Mouse (Mus musculus): ENCODE results near the gene Tnrc6b. TPM values are rescaled to one million over a fixed set of nuclear protein-coding genes. Genes with fewer than 3 reads are reported as not detected.

Gene Tnrc6b
- polyA plus RNA-seq, 1 experiment from 2014 or later: 37.7 TPM

DNA sequence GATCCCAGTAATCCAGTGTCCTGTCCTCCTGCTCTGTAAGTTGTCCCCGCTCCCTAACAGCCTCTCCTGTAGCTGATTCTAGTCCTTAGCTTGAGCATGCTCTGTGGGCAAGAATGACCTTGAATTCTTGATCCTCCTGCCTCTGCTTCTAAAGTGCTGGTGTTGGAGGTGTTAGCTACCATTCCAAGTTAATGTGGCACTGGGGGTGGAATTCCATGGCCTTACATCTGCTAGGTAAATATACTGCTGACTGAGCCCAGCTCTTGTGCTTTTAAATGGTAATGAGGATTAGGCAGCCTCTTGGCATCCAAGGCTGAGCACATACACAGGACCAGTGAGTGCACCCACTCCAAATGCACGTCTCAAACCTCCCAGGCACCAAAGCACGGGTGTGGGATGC, 243.7 kb downstream of the Tnrc6b start:
- 86% methylated on average over 3 of the region's 3 CpGs for WGBS
- Histone ChIP-seq H3K4me1 (peaks cover 5% of the 10 kb centered on the region), H3K9me3 (no peaks in the 10 kb centered on the region), H3K4me2 (replicated peaks) (no peak overlapping the region), H3K4me3 (no peak overlapping the region), H3K27me3 (no peaks in the 10 kb centered on the region), H3K27ac (no peak overlapping the region), H3K9ac (no peak overlapping the region), H3K36me3 (peaks cover 77% of the 10 kb centered on the region)
- no peak for ATAC-seq (ENCODE audit: insufficient number of reproducible peaks, insufficient read depth, low FRiP score, low TSS enrichment)

DNA sequence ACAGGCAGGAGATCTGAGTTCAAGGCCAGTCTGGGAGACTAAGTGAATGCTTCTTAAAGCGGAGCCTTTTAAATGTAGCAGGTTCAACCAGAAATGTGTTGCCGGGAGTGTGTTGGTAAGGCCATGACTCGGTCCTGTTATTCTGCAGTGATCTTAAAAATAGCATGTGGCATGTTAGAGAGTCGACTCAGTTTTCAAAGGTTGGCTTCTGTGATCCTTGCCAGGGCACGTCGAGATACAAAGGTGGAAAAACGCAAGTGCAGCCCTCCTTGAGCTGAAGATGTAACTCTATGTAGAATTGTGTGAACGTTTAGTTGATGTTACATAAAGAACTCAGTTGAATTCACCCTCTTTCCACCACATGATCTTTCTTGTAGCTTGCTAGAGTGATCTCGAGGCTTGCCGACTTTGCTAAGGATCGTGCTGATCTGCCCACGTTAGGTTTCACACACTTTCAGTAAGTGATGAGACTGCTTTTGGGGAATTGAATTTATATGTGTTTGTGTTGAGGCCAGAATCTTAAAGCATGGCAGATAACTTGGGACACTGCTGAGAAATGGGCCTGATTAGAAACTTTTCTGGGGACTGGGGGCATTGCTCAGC, 244.8 kb downstream of the Tnrc6b start:
- WGBS: 93% methylated on average over 12 of the region's 12 CpGs
- ATAC-seq (ENCODE audit: insufficient number of reproducible peaks, insufficient read depth, low FRiP score, low TSS enrichment): no peak
- Histone ChIP-seq H3K9ac (no peak overlapping the region), H3K27me3 (no peaks in the 10 kb centered on the region), H3K36me3 (peaks cover 83% of the 10 kb centered on the region), H3K4me3 (no peak overlapping the region), H3K9me3 (no peaks in the 10 kb centered on the region), H3K27ac (no peak overlapping the region), H3K4me2 (replicated peaks) (no peak overlapping the region), H3K4me1 (no peaks in the 10 kb centered on the region)

DNA sequence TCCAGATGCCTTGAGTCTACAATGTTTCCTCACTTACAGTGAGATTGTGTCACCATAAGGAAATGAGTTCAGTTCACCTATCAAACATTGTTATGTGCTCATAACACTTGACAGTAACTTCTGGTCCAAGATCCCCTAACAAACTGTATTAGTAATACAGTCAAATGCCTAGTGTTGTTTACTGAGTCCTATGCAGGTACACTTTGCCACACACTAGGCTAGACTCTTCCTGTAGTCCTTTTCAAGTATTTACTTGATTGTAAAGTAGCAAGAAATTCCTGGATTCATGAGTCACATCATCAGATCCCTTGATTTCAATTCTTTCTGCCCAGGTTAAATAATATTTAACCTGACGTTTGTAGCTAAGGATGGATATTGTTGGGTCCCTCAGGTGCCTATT, 258.3 kb downstream of the Tnrc6b start:
- 83% methylated on average over 1 of the region's 1 CpGs for WGBS
- no peaks in the 10 kb centered on the region for H3K9me3 ChIP-seq
- no peak overlapping the region for H3K4me2 ChIP-seq (replicated peaks)
- H3K36me3 ChIP-seq: peaks cover 53% of the 10 kb centered on the region
- no peak overlapping the region for H3K27ac ChIP-seq
- no peaks in the 10 kb centered on the region for H3K27me3 ChIP-seq
- no peak overlapping the region for H3K4me3 ChIP-seq
- no peak for ATAC-seq (ENCODE audit: insufficient number of reproducible peaks, insufficient read depth, low FRiP score, low TSS enrichment)
- no peak overlapping the region for H3K9ac ChIP-seq
- no peaks in the 10 kb centered on the region for H3K4me1 ChIP-seq

DNA sequence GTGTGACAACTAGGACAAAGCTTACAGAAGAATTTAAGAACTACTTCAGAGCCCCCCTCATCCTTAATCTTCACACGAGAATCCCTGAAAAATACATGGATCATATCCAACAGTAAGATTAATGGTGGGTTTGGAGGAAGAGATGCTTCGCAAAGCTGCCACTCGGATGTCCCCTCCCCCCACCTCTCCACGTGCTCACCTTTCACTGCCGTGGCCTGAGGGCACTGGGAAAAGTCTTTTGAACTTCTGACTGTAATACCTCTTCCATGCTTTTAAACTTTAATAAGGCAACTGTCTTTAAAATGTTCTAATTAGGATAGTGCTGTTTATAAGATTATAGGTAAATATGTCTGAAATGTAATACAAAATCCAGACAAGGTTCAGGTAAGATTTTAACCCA, 263.2 kb downstream of the Tnrc6b start:
- Histone ChIP-seq H3K4me1 (no peaks in the 10 kb centered on the region), H3K27ac (no peak overlapping the region), H3K27me3 (no peaks in the 10 kb centered on the region), H3K9ac (no peak overlapping the region), H3K4me3 (no peak overlapping the region), H3K36me3 (peaks cover 11% of the 10 kb centered on the region), H3K4me2 (replicated peaks) (no peak overlapping the region), H3K9me3 (no peaks in the 10 kb centered on the region)
- WGBS: 32% methylated on average over 5 of the region's 5 CpGs
- no peak for ATAC-seq (ENCODE audit: insufficient number of reproducible peaks, insufficient read depth, low FRiP score, low TSS enrichment)

DNA sequence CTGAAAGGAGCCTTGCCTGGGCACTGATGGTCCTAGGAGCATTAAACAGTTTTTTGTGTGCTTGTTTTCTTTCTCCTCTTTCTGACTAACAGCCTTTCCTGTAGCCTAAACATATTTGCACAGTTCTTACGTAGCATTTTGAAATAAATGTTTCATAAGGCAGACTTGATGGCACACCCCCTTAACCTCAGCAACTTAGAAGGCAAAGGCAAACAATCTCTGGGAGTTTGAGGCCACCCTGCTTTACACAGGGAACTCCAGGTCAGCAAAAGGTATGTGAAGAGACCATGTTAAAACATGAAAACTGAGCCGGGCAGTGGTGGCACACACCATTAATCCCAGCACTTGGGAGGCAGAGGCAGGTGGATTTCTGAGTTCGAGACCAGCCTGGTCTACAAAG, 264.6 kb downstream of the Tnrc6b start:
- WGBS: 95% methylated on average over 3 of the region's 3 CpGs
- H3K4me1 ChIP-seq: no peaks in the 10 kb centered on the region
- no peak for ATAC-seq (ENCODE audit: insufficient number of reproducible peaks, insufficient read depth, low FRiP score, low TSS enrichment)

DNA sequence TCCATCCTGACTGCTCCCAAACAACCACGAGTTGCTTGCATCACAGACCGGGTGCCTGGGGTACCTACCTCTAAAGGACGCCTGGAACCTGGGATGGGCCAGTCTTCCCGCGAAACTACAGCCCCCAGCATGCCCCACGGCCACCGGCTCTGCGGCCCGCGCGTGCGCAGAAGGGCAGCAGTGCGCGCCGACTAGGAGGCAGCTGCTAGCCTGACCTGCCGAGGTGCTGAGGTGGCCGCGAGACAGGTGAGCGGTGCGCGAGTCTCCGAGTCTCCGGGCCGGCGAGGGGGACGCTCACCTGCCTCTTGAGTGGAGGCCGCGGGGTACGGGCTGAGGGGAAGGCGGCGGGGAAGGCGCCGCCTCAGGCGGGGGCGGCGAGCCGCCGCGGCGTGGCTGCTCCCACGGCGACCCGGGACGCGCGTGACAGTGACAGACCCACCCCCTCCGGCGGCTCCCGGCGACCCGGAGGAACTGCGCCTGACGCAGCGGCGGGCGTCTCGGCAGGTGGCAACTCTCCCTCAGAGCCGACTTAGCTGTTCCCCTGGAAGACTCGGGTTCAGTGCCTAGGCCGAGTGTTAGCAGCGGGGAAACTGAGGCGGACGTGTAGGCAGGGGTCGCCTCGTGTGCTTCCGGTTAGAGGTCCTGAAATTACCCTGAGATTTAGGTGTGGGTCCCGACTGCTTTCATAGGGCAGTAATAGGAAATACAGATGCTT, 266.7 kb downstream of the Tnrc6b start, which contains the start of gene Sgsm3:
Sgsm3 (plus strand) TSS at position 146 of the 715 bp plus-strand sequence.
- no peaks in the 10 kb centered on the region for H3K27me3 ChIP-seq
- H3K27ac ChIP-seq: no peak within 1 kb of the TSS
- peak; percentile 88 for ATAC-seq (ENCODE audit: insufficient number of reproducible peaks, insufficient read depth, low FRiP score, low TSS enrichment)
- peak within 1 kb of the TSS; percentile 66 for H3K9ac ChIP-seq
- WGBS: under 1% methylated on average over 57 of the region's 67 CpGs
- H3K36me3 ChIP-seq: no peaks in the 10 kb centered on the region
- H3K9me3 ChIP-seq: no peaks in the 10 kb centered on the region
- H3K4me2 ChIP-seq (replicated peaks): peak within 1 kb of the TSS; percentile 91
- H3K4me3 ChIP-seq: peak within 1 kb of the TSS; percentile 78
- no peaks in the 10 kb centered on the region for H3K4me1 ChIP-seq

More for the DNA sequence above, 264.6 kb downstream of the Tnrc6b start:
- no peak overlapping the region for H3K4me3 ChIP-seq
- H3K9ac ChIP-seq: no peak overlapping the region
- no peak overlapping the region for H3K27ac ChIP-seq
- H3K9me3 ChIP-seq: no peaks in the 10 kb centered on the region
- no peaks in the 10 kb centered on the region for H3K27me3 ChIP-seq
- no peak overlapping the region for H3K4me2 ChIP-seq (replicated peaks)
- no peaks in the 10 kb centered on the region for H3K36me3 ChIP-seq

DNA sequence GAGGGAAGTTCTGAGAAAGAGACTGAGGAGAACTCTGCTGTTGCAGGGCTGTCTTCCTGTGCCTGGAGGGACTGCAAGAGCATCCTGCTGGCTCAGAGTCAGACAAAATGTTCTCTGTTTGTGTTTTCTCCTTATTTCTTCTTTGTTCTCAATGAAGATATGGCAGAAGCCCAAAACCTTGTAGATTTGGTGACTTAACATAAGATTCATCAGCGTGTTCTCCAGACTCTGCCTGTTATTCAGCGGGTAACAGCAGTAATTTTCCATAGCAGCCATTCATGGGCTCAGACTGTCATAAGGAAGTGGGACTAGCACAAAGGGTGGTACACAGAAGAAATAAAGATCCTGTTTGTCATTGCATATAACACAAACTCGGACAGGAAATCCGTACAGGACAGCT, 268.5 kb downstream of the Tnrc6b start:
- Histone ChIP-seq H3K9ac (no peak overlapping the region), H3K9me3 (no peaks in the 10 kb centered on the region), H3K4me3 (no peak overlapping the region), H3K36me3 (no peaks in the 10 kb centered on the region), H3K4me2 (replicated peaks) (no peak overlapping the region), H3K27ac (no peak overlapping the region), H3K4me1 (no peaks in the 10 kb centered on the region), H3K27me3 (no peaks in the 10 kb centered on the region)
- 67% methylated on average over 4 of the region's 4 CpGs for WGBS
- no peak for ATAC-seq (ENCODE audit: insufficient number of reproducible peaks, insufficient read depth, low FRiP score, low TSS enrichment)

DNA sequence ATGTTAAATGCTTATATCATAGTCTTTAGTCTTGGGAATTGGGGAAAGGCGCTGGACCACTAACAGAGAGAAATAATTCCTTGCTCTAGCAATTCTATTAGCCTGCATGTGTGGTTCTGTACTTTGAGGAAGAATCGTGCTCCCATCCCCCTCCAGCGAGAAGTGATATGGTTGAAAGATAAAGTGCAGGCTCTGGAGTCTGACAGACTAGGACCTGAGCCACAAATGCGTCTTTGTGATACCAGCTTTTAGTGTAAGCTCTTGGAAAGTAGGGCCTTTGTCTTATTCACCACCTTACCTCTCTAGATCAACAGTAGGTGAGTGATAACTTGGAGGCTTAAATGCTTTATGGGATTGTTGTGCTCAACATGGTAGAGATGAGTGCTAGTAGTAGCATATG, 270.1 kb downstream of the Tnrc6b start:
- Histone ChIP-seq H3K4me3 (no peak overlapping the region), H3K9ac (no peak overlapping the region), H3K9me3 (no peaks in the 10 kb centered on the region), H3K4me1 (no peaks in the 10 kb centered on the region), H3K27me3 (no peaks in the 10 kb centered on the region), H3K27ac (no peak overlapping the region), H3K4me2 (replicated peaks) (no peak overlapping the region), H3K36me3 (no peaks in the 10 kb centered on the region)
- ATAC-seq (ENCODE audit: insufficient number of reproducible peaks, insufficient read depth, low FRiP score, low TSS enrichment): no peak
- WGBS: 85% methylated on average over 4 of the region's 4 CpGs

DNA sequence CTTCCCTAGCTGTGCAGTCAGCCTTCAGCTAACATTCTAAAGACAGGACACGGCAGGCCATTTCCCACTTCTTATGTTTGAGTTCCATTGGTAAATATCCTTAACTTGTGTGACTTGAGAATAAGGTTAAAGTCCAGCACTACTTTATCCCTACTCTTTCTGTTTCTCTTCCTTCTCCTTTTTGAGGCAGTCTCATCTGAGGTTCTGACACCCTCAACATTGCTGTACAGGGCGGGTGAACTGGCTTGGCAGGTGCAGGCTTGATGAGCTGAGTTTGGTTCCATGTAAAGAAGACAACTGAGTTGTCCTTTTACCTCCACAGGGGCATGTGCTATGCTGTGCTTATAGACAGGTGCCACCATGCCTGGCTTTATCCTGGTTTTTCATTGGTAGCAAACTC, 272.2 kb downstream of the Tnrc6b start:
- no peak for ATAC-seq (ENCODE audit: insufficient number of reproducible peaks, insufficient read depth, low FRiP score, low TSS enrichment)
- Histone ChIP-seq H3K4me1 (no peaks in the 10 kb centered on the region), H3K36me3 (no peaks in the 10 kb centered on the region), H3K4me2 (replicated peaks) (no peak overlapping the region), H3K27ac (no peak overlapping the region), H3K9ac (no peak overlapping the region), H3K9me3 (no peaks in the 10 kb centered on the region), H3K4me3 (no peak overlapping the region), H3K27me3 (no peaks in the 10 kb centered on the region)
- WGBS: 79% methylated on average over 2 of the region's 2 CpGs

DNA sequence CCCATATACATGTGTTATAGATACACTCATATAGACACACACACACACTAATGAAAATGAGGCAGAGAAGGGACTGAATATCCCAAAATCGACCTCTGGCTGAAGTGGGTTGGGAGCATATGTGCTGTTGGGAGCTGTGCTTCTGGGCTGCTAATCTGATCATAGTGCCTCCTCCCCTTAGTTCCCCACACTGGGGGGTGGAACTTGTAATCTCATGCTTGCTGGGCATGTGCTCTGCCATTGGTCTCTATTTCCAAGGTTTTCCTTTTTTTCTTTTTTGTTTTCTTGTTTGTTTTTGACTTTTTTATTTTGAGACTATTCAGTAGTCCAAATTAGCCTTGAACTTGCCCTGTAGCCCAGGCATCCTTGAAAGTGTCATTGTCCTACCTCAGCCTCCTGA, 277.2 kb downstream of the Tnrc6b start:
- no peak for ATAC-seq (ENCODE audit: insufficient number of reproducible peaks, insufficient read depth, low FRiP score, low TSS enrichment)
- Histone ChIP-seq H3K9ac (no peak overlapping the region), H3K27ac (no peak overlapping the region), H3K9me3 (no peaks in the 10 kb centered on the region), H3K4me3 (no peak overlapping the region), H3K27me3 (no peaks in the 10 kb centered on the region), H3K4me1 (no peaks in the 10 kb centered on the region), H3K4me2 (replicated peaks) (no peak overlapping the region), H3K36me3 (no peaks in the 10 kb centered on the region)
- 44% methylated on average over 1 of the region's 1 CpGs for WGBS

DNA sequence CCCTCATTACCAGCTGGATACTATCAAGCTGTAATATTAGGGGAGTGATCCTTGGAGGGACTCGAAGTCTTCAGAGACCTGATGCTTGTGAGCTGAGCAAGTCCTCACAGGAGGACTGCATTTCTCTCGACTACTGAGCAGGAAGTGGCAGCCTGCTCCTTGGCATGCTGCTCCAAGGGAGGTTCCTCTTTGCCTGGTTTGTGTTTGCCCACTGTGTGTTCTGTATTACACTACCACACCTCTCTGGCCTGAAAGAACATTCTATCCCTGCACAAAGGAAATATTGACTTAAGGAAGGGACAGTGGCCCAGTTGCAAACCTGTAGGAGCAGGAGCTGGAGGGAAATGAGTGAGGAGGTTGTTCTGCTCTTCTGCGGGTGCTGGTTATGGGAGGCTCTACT, 278.6 kb downstream of the Tnrc6b start:
- H3K27ac ChIP-seq: no peak overlapping the region
- WGBS: 70% methylated on average over 3 of the region's 3 CpGs

More for the DNA sequence above, 278.6 kb downstream of the Tnrc6b start:
- no peaks in the 10 kb centered on the region for H3K4me1 ChIP-seq
- H3K9ac ChIP-seq: no peak overlapping the region
- H3K4me2 ChIP-seq (replicated peaks): no peak overlapping the region
- no peak for ATAC-seq (ENCODE audit: insufficient number of reproducible peaks, insufficient read depth, low FRiP score, low TSS enrichment)
- H3K36me3 ChIP-seq: no peaks in the 10 kb centered on the region
- H3K27me3 ChIP-seq: no peaks in the 10 kb centered on the region
- H3K4me3 ChIP-seq: no peak overlapping the region
- no peaks in the 10 kb centered on the region for H3K9me3 ChIP-seq
